Mouse (Mus musculus) thymus, adult 2 months (tissue): ENCODE results near the gene Icam5. TPM values are rescaled to one million over a fixed set of nuclear protein-coding genes. Genes with fewer than 3 reads are reported as not detected.
"Not testable (repeated sequence)": the region's sequence is repeated elsewhere in the genome, so short reads cannot be mapped to it uniquely, and the experiment has no call there.

Source experiments
- DNase-seq: peaks from one replicate; pipeline ENCODE4 v3.0.0; 2021
- H3K27ac ChIP-seq: fragments of 200-500 bp; 2 replicates; pipeline ENCODE4 v1.5.1; 2012; ENCODE audit warnings: low read length, control low read depth; ENCODE audit not compliant: control insufficient read depth, insufficient read depth
- H3K27me3 ChIP-seq: fragments of 200-500 bp; 2 replicates; pipeline ENCODE4 v1.6.1; 2012; ENCODE audit warnings: mild to moderate bottlenecking, low read length, moderate library complexity, mixed read lengths; ENCODE audit not compliant: control insufficient read depth, insufficient read depth
- H3K36me3 ChIP-seq: fragments of 200-500 bp; 2 replicates; pipeline ENCODE4 v1.6.1; 2012; ENCODE audit warnings: mild to moderate bottlenecking, low read length, moderate library complexity; ENCODE audit not compliant: control insufficient read depth, insufficient read depth
- H3K4me1 ChIP-seq: fragments of 200-500 bp; replicated peaks from 2 replicates; pipeline ENCODE4 v1.6.1; 2012; ENCODE audit warnings: low read length; ENCODE audit not compliant: control insufficient read depth, insufficient read depth
- H3K4me3 ChIP-seq: fragments of 200-500 bp; 2 replicates; pipeline ENCODE4 v1.5.1; 2012; ENCODE audit warnings: mild to moderate bottlenecking, low read length, control low read depth, moderate library complexity; ENCODE audit not compliant: control insufficient read depth, insufficient read depth
- CTCF ChIP-seq: fragments of 200-500 bp; IDR thresholded peaks from 2 replicates; pipeline ENCODE4 v1.5.1; 2012; ENCODE audit warnings: mild to moderate bottlenecking, control low read depth, low read length, moderate library complexity, borderline replicate concordance; ENCODE audit not compliant: control insufficient read depth, poor library complexity, insufficient read depth; ENCODE audit errors: extremely low read depth
- POLR2A ChIP-seq: fragments of 200-500 bp; IDR thresholded peaks from 2 replicates; pipeline ENCODE4 v1.6.1; 2012; ENCODE audit warnings: mild to moderate bottlenecking, low read length, control low read depth, moderate library complexity; ENCODE audit not compliant: control insufficient read depth, poor library complexity, insufficient read depth; ENCODE audit errors: extremely low read depth
- WGBS: fragments of 180-500 bp; shearing (Covaris S2); methylation state at CpG from one replicate; pipeline ENCODE4 v1.1.7; 2018; 5-methylcytosine and 5-hydroxymethylcytosine counted together
- polyA plus RNA-seq: library from polyadenylated mRNA; depleted of rRNA; stranded (reverse); fragments of >200 nt; gene quantifications from 2 replicates; pipeline ENCODE4 v1.2.3, GENCODE M21; 2012

Gene Icam5
- polyA plus RNA-seq, 1 experiment, result 0.63 TPM

- peaks cover 43% of the 10 kb centered on the region for H3K27me3 ChIP-seq
- TF ChIP-seq POLR2A, result no peak
- no peak for TF ChIP-seq CTCF
- H3K27ac ChIP-seq, result no peak overlapping the region
- H3K36me3 ChIP-seq, result no peaks in the 10 kb centered on the region
- H3K4me3 ChIP-seq, result no peak overlapping the region
- DNase-seq, result no peak
- 10% methylated on average over 22 of the region's 22 CpGs for WGBS
- H3K4me1 ChIP-seq, result peaks cover 19% of the 10 kb centered on the region
These were observed 4.8 kb downstream of the Icam5 start for GRCm38 (mm10) chr9:21036666-21037065.

GRCm38 (mm10) chr9:21037481-21037891, 5.6 kb downstream of the Icam5 start:
- Histone ChIP-seq H3K27me3 (peaks cover 40% of the 10 kb centered on the region), H3K27ac (no peak overlapping the region)

DNA sequence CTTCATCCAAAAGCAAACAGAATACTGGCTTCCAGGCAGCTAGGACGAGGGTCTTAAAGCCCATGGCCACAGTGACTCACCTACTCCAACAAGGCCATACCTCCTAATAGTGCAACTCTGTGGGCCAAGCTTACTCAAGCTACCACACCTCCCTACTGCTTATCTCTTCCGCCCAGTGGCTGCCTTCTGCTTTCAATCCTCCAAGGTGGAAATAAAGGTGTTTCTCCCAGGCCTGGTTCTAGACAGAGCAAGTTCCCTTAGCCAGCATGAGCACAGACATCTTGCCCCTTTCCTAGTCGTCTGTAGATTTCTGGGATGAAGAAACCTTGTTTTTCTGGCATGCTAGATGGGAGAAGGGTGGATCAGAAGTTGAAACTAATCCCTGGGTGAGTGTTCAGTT, 7.9 kb downstream of the Icam5 start:
- no peaks in the 10 kb centered on the region; the same call in 1 of the 2 replicates for H3K4me1 ChIP-seq
- no peak overlapping the region for H3K4me3 ChIP-seq
- peaks cover 23% of the 10 kb centered on the region for H3K27me3 ChIP-seq
- H3K27ac ChIP-seq, result no peak overlapping the region
- TF ChIP-seq POLR2A, result no peak
- TF ChIP-seq CTCF, result no peak
- 81% methylated on average over 3 of the region's 3 CpGs for WGBS
- no peak for DNase-seq
- H3K36me3 ChIP-seq, result no peaks in the 10 kb centered on the region

More at GRCm38 (mm10) chr9:21037481-21037891, 5.6 kb downstream of the Icam5 start:
- 10% methylated on average over 31 of the region's 31 CpGs for WGBS
- no peaks in the 10 kb centered on the region for H3K36me3 ChIP-seq
- H3K4me1 ChIP-seq, result peaks cover 11% of the 10 kb centered on the region
- DNase-seq, result no peak
- H3K4me3 ChIP-seq, result no peak overlapping the region
- TF ChIP-seq POLR2A (no peak), CTCF (no peak)

GRCm38 (mm10) chr9:21041308-21041707, 9.4 kb downstream of the Icam5 start:
- H3K4me1 ChIP-seq, result no peaks in the 10 kb centered on the region; the same call in 1 of the 2 replicates
- DNase-seq, result no peak
- no peak for TF ChIP-seq POLR2A
- no peak for TF ChIP-seq CTCF
- 74% methylated on average over 4 of the region's 4 CpGs for WGBS
- no peak overlapping the region for H3K27ac ChIP-seq
- no peak overlapping the region for H3K4me3 ChIP-seq
- peaks cover 13% of the 10 kb centered on the region; the same call in 1 of the 2 replicates for H3K27me3 ChIP-seq
- H3K36me3 ChIP-seq, result no peaks in the 10 kb centered on the region

- 85% methylated on average over 4 of the region's 4 CpGs for WGBS
- Histone ChIP-seq H3K4me1 (no peaks in the 10 kb centered on the region), H3K27me3 (peaks cover under 1% of the 10 kb centered on the region; the same call in 1 of the 2 replicates), H3K27ac (no peak overlapping the region), H3K4me3 (no peak overlapping the region), H3K36me3 (no peaks in the 10 kb centered on the region)
- no peak for DNase-seq
- TF ChIP-seq POLR2A, result no peak
- no peak for TF ChIP-seq CTCF
These were observed 11.7 kb downstream of the Icam5 start for GRCm38 (mm10) chr9:21043563-21043962.

DNA sequence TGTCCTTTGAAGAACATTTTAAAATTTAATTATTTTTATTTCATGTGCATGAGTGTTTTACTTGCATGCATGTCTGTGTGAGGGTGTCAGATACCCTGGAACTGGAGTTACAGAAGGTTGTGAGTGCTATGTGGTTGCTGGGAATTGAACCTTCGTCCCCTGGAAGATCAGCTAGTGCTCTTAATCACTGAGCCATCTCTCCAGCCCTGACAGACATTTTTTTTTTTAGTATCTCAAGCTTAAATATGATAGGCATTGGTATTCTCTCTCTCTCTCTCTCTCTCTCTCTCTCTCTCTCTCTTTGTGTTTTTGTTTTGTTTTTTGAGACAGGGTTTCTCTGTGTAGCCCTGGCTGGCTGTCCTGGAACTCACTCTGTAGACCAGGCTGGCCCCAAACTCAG, 12.9 kb downstream of the Icam5 start:
- 84% methylated on average over 1 of the region's 1 CpGs for WGBS
- H3K4me1 ChIP-seq, H3K27me3 ChIP-seq, H3K36me3 ChIP-seq, H3K4me3 ChIP-seq, H3K27ac ChIP-seq, DNase-seq: not testable (repeated sequence)

GRCm38 (mm10) chr9:21045235-21045634, 13.4 kb downstream of the Icam5 start:
- WGBS, result 81% methylated on average over 3 of the region's 3 CpGs
- no peak for DNase-seq
- H3K4me1 ChIP-seq, result no peaks in the 10 kb centered on the region

More at GRCm38 (mm10) chr9:21045235-21045634, 13.4 kb downstream of the Icam5 start:
- Histone ChIP-seq H3K27ac (no peak overlapping the region), H3K4me3 (no peak overlapping the region), H3K36me3 (no peaks in the 10 kb centered on the region), H3K27me3 (no peaks in the 10 kb centered on the region; the same call in 1 of the 2 replicates)
- no peak for TF ChIP-seq POLR2A
- TF ChIP-seq CTCF, result no peak
